Mouse (Mus musculus): ENCODE results near the gene Bpgm. TPM values are rescaled to one million over a fixed set of nuclear protein-coding genes. Genes with fewer than 3 reads are reported as not detected.

Bpgm gene
- total RNA-seq, 2 experiments from 2014 or later, result 65.1 to 66.7 TPM

DNA sequence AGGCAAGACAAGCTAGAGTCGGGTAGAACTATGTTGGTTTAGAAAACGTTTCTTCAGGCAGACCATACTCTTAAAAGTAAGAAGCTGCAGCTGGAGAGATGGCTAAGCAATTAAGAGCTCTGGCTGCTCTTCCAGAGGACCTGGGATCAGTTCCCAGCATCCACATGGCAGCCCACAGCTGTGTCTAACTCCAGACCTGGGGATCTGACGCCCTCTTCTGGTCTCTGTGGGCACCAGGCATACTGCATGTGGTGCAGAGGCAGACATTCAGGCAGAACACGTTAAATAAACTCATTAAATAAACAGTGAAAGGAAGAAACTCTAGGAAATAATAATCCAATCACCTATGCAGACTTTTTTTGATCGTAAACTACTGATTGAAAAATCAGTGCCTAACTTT is 7.4 kb downstream of the Bpgm start:
- DNase-seq (ENCODE audit: low spot score in 2 of 2), result no peak

DNA sequence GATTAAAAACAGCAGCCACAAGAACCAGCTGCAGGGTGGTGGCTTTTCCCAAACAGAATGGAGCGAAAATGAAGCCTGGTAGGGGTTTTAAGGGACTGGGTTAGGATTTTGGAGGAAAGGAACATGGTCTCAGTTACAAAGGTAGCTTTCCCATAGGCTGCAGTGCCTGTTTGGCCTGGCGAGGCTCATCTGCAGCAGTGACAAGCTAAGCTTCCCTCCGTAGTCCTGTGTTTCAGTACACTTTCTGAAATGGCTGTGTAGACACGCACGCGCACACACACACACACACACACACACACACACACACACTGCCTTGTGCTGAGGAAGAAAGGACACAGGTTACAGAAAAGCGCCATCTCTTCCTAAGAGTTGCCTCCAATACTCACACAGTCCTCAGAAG is 7.8 kb downstream of the Bpgm start:
- DNase-seq (ENCODE audit: low spot score in 2 of 2), result no peak

DNA sequence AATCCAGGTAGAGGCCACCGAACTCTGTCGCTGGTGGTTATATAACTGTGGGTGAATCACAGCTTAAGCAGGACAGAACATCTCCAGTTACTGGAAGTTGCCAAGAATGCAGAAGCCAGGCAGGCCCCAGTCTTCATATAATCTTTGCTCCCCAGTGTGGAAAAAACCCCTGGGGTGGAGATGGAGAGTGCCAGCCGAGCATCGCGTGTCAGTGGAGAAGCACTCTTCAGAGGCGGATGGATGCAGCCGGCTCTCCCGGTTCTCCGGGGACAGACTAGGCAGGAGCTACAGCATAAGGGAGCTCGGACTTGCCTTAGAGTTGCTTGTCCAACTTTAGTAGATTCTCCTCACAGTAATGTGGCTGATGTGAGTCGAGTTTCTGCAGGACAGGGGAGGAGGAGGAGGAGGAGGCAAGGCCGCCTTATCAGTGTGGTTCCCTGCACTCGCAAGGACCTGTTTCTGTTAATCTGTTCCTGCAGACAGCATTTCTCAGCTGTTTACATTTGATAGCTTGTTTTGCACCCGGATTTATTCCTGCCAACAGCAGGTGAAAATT is 10.1 kb downstream of the Bpgm start:
- DNase-seq (ENCODE audit: low spot score in 2 of 2), result no peak

DNA sequence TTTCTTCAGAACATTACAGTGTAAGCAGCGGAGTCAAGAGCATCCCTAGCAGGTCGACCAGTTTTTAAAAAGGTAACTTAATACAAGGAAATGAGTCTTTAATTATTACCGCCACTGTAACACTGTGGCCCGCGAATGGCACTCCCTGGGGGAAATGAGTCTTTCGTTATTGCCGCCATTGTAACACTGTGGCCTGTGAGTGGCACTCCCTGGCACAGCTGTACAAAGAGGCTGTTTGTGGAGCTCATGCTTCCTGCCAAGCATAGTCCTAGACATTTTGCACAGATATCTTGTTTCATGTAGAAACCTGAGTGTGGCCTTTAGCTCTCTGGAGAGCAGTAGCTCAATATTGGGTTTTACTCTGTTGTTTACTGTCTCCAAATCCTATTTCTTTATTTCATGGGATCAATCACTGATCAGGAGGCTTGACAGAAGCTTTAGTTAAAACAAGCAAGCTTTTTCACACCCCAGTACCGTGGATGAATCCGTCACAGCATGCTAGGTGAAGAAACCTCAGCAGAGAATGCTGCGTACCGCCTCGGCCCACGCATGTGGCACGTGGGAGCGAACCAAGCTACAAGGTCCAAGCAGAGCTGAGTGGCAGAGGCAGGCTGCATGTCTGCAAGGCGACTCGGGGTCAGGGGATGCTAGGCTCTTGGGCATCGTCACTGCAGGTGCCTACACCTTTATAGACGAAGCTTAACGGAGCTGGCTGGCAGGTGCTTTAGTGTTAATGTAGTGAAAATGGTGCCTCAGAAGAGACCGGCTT is 17.5 kb downstream of the Bpgm start:
- peak in 1 of 2 experiments; percentile 31 for DNase-seq (ENCODE audit: low spot score in 2 of 2)

DNA sequence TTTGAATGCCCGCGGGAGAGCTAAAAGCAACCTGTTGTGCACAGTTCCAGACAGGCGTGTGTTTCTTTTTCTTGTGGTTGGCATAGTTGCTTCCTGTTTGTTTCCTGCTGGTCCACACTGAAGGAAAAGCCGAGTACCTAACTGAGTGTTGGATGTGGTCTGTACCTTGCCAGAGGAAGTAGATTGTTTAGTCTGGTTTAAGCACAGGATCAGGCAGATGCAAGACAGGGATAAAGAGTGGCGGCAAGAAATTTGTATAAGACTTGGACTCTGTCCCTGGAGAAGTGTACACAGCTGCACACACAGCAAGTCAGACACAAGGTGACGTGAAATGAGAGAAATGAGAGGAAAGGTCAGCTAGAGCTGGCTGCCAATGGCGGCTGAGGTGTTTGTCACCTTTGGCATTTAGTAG is 19.1 kb downstream of the Bpgm start:
- DNase-seq (ENCODE audit: low spot score in 2 of 2), result no peak

DNA sequence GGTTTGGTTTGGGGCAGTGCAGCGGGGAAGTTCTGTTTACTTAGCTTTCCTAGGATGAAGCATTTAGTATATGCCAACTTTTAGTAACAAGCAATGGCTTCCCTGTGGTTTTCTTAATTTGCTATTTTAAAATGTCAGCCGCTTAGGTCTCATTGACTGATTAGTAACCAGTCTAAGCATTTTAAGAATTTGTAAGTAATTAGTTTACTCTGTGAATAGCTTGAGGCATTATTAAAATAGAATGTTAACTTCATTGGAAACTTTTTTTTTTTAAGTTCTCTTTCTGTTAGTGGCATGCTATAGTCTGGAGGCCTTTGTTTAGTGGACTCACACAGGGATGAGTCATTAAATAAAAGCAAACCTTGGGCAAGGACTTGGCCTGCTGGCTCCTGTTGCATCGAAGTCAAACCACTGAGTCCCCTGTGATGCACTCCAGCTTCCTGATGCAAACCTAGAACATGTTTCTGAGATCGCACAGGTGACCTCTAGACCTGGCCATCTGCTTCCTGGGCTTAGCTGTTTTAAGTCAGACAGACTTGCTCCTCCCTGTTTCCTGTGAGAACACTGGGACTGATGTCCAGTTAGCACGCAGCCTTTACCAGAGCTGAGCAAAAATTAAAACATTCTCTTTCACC is 22.1 kb downstream of the Bpgm start:
- no peak for DNase-seq (ENCODE audit: low spot score in 2 of 2)

DNA sequence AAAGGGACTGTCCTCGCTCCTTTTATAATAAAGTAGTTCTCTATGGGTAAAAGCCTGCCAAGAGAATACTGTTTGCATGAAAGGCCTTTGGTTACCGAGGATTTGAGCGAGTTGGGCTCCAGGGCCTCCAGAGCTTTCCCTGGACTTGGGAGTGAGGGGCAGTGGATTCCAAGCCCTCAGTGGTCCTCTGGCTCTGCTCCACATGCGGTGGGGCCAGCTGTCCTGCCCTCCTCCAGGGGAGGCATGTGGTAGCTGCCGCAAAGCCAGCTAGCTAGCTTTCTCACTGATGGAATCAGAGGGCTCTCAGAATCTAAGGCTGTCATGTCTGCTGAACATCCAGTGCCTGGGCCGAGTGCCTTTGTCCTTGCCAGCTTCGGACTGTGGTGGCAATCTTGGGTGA is 26.3 kb downstream of the Bpgm start:
- DNase-seq (ENCODE audit: low spot score in 2 of 2), result no peak

DNA sequence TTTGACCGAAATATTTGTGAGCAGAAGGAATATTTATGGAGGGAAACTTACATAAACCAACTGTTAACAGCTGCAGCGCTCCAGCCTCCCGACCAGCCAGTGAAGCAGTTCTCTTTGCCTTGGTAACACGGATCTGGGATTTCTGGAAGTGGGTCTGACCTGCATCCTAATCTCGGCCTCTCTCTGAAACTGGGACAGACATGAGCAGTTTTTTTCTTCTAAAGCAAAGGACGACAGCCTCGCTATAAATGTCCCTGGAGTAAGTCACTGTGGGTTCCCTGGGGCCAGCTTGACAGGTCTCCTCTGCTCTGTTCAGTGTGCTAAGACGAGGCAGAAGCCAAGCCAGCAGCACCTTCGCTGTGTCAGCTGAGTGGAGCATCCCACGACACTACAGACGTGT is 29.9 kb downstream of the Bpgm start:
- peak in 1 of 2 experiments; percentile 44 for DNase-seq (ENCODE audit: low spot score in 2 of 2)

DNA sequence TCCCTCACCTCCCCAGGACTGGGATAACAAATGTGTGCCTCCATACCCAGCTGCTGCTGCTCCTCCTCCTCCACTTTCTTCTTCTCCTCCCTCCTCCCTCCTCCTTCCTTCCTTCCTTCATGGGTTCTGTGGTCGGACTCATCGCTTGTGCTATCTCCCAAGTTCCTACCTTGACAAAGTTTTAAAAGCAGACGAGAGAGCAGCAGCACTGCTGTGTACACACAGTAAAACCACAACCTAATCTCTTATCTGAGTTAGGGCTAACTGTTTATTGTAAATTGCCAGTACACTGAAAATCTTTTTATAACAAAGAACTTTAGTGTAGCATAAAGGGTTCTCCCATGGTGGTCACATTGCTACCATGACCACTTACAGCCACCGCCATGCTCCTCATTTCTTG is 31.6 kb downstream of the Bpgm start:
- no peak for DNase-seq (ENCODE audit: low spot score in 2 of 2)

DNA sequence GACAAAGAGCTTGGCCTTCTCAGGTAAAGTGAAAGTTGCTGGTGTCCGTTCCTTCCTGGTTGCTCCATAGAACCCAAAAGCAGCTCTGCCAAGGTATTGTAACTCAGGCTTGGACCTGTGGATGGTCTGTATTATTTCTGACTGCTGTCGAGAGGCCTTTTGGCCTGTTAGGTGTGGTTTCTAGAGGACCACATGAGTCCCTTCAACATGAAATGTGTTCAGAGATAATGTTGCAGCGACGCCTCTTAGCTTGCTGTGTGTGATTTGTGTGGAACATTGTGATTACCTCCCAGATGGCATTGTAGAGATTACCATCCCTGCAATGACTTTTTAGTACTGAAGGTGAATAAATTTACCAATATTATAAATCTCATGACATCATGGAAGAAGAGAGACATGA is 32.0 kb downstream of the Bpgm start:
- DNase-seq (ENCODE audit: low spot score in 2 of 2), result no peak

DNA sequence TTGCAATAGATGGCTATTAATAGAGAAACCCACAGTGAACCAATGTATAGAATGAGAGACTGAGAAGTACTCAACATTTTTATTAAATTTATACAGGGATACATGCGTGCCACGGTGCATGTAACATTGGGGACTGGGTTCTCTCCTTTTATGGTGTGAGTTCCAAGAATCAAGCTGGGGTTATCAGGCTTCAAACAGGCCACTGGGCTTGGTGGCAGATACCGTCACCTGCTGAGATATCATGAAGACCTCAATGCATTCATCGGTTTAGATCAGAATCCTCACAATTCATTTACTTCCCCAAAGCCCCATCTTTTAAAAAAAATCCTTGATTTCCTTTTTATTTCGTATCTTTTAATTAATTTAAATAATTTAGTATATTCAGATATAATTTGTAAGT is 34.3 kb downstream of the Bpgm start:
- DNase-seq (ENCODE audit: low spot score in 2 of 2), result no peak

DNA sequence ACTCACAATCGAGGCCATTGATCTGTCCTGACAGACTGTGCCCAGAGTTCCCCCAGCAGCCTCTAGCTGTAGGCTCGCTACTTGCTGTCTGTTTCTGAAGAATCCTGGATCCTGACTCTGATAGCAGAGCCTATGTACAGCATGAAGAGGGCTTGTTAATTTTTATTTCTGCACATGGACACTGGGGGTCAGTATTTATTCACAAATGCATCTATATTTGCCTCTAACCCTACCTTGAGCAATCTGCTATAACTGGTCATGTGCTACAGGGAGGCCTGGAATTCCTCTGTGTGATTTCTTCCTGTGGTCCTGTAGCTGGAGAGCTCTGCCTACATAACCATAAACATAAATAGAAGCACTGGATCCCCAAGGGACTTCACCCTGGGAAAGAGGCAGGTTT is 35.4 kb downstream of the Bpgm start:
- DNase-seq (ENCODE audit: low spot score in 2 of 2), result peak in 1 of 2 experiments; percentile 39

DNA sequence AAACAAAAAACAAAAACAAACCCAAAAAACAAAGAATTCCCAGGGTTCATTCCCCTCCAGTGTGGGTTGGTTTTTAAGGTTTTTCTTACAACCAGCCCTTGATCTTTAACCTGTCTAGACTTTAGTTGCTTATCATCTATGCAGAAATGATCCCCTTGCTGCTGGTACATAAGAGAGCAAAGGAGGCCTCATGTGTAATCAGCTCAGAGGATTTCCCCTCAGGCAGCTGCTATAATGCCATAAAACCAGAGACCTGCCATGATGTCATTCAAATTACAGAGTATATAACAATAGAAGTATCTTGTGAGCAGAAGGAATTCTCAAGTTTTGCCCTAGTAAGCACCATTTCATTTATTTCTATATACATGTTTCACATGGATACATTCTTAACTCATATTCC is 36.7 kb downstream of the Bpgm start:
- no peak for DNase-seq (ENCODE audit: low spot score in 2 of 2)

DNA sequence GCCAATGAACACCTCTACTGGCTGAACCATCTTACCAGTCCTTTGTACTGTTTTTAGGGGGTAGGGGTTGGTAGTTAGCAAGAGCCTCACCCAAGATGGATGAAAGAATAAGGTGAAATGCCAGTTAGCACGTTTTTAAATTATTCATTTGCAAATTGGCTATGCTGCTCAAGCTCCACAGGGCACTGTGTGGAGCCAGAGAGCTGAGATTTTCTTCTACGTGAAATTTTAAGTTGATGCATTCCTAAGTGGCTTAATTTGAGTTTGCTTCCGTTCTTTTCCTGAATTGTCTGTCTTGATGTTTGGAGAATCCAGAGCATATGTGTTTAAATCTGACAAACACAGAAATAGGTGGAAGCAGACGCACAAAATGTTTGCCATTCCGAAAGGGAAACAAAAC is 38.6 kb downstream of the Bpgm start:
- peak in 1 of 2 experiments; percentile 58 for DNase-seq (ENCODE audit: low spot score in 2 of 2)

DNA sequence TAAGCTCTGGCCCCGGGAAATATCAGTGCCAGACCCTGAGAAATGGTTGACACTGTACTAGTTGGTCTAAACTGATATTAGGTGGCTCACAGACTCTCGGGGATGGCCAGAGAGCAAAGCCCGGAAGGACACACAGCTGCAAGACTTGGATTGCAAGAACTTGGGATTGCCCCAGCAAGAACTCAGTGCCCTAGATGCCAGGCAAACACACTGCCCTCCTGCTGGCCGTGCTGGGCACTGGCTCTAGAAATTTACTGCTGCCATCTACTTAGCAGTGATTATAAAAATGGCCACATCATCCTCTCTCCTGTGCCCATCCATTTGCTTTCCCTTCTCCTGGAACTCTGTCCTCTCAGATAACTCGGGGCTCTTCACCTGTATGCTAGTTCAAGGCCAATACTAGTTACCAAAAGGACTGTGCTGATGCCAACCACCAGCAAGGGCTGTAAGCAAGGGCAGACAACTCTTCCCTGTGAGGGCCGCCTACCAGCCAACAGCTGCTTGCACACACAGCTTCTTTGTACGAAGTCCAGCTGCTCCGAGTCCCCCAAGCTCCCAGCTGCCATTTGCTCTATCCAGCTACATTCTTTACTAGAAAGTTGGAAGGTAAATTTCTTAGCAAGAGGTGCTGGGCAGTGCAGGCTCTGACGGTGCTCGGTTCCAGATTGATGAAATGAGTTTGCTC is 39.2 kb downstream of the Bpgm start:
- no peak for DNase-seq (ENCODE audit: low spot score in 2 of 2)

DNA sequence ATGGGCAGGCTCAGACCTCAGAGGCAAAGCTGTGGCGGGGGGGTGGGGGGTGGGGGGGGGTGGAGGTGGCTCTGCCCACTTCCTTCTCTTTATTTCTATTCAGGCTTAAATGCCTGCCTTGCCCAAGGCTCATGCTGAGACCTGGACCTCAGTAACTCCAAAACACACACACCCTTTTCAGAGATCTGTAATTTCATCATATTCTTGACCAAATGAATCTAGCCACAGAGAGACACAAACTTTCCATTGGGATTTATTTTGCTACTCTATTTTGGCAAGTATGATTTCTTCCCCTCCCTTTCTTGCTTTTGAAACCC is 39.7 kb downstream of the Bpgm start:
- DNase-seq (ENCODE audit: low spot score in 2 of 2), result no peak

DNA sequence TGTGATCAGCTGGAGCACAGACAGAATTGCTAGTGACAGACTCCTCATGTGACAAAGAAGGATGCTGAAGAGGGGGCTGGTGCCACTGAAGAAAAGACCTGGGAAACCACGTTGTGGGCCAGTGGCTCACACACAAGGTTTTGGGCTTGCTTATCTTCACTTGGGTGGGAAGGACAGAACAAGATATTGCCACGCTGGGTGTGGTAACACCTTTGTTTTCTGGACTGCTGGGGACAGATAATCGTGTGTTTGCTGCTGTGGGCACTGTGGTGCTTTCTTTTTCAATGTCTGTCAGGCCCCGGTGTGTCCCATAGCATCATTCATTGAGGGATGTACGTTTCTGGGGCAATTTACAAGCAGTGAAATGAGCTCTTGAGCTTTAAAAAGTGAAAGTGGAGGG is 41.7 kb downstream of the Bpgm start:
- DNase-seq (ENCODE audit: low spot score in 2 of 2), result no peak

DNA sequence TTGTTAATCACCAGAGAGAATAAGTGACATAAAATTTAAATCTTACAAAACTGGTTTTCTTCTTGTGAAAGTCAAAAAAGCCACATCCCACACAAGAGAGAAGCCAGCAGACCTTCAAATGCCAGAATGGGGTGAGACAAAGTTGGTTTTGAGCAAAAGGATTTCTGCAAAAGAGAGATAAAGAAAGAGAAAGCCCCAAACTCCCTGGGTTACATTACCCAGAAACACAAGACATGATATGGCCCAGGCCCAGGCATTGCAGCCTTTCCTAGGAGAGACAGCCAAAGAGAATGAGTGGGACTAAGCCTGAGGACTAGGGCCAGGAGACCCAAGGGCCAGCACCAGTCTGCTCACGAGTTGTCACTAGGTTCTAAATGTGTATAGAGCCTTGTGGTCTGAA is 43.1 kb downstream of the Bpgm start:
- DNase-seq (ENCODE audit: low spot score in 2 of 2), result no peak

DNA sequence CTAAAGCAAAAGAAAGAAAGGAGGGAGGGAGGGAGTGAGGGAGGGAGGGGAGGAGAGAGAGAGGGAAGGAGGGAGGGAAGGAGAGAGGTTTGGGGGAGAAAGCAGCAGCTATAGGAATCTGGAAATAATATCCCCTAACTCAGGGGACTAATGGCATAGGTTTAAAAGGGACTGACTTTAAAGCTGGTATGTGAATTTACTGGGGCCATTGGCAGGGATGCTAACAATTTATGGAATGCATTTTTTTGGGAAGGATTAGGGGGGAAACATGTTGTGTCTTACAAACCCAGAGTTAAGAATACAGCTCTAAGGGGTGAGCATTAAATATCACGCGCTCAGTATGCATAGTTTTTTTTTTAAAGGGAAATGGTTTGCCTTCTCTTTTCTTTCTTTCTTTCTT is 44.5 kb downstream of the Bpgm start:
- no peak for DNase-seq (ENCODE audit: low spot score in 2 of 2)

DNA sequence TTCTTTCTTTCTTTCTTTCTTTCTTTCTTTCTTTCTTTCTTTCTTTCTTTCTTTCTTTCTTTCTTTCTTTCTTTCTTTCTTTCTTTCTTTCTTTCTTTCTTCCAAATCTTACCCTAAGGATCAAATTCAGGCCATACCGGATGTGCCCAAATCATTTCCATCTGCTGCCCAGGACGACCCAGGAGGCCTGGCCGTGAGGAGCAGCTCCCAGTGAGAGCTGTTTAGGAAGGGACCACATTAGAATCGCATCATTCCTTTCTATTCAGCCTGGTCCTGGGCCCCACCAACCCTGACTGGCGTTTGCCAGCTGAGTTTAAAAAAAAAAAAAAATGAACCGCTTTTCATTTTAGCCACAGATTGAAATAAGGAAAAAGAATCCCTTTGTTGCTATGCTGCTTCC is 44.9 kb downstream of the Bpgm start:
- no peak for DNase-seq (ENCODE audit: low spot score in 2 of 2)

DNA sequence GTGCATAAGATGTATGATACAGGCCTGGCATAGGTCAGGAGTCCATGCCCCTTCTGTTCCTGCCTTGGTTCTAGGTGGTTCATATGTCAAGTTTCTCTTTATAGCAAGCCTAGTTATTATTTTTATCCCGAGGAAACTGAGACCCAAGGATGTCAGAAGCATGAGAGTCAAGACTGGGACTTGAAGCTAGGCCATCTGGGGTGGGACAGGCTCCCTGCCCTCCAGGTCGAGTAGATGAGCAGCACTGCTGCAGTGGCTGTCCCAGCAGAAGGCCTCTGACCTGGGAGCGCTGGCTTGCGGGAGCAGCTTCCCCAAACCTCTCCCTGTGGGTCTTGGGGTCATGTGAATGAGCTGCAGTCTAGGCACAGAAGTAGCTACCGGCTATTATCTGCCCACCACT is 47.5 kb downstream of the Bpgm start:
- DNase-seq (ENCODE audit: low spot score in 2 of 2), result no peak

DNA sequence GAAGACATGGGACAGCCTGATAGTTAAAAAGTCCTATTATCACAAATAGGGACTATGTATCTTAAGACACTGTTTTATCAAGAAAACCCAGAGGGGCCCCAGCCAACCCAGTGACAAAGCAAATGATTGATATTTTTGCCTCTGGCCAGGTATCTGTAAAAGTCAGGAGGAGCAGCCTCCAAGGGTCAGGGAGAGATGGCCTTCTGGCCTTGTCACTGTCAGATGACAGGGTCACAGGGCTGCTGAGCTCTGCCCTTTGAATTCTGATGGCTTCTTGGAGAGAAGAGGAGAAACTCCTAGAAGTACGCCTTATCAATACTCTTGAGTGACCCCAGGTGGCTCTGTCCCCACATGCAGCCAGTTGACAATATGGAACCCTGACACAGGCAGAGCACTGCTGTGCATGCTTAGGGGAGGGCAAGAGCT is 49.5 kb downstream of the Bpgm start:
- no peak for DNase-seq (ENCODE audit: low spot score in 2 of 2)
